Mouse (Mus musculus) kidney, adult 2 months (tissue): ENCODE results near the gene C5ar1.

Source experiments
- CTCF ChIP-seq: fragments of 200-500 bp; conservative IDR thresholded peaks from 2 replicates; pipeline ENCODE4 v1.5.1; 2011; ENCODE audit warnings: low read depth, mild to moderate bottlenecking, control low read depth, low read length, moderate library complexity, mixed read lengths; ENCODE audit not compliant: insufficient read depth, insufficient read length
- POLR2A ChIP-seq: fragments of 200-500 bp; IDR thresholded peaks from one replicate; pipeline ENCODE4 v1.6.1; 2011; ENCODE audit warnings: low read depth, low read length, control low read depth

- TF ChIP-seq CTCF (no peak), POLR2A (no peak)
Observed at GRCm38 (mm10) chr7:16201136-16201535, 58.2 kb downstream of the C5ar1 start.
